Mouse (Mus musculus) limb, embryonic 14.5 days (tissue): ENCODE measurements at regions not wholly inside any gene's neighbourhood (a gene's known extent, or its start where the extent isn't known, plus 50 kb on each side); places are given as distances from the start of the nearest gene placed in this dataset.

Experiments
- ATAC-seq: fragments of 200-750 bp; cut with Nextera tagmentation; 2 replicates; pipeline ENCODE4 v1.8.0; 2017; ENCODE audit warnings: low read depth, moderate number of reproducible peaks, moderate TSS enrichment; ENCODE audit not compliant: low FRiP score
- DNase-seq: peaks from one replicate; pipeline ENCODE4 v3.0.0-alpha.2; 2015; ENCODE audit warnings: low spot score
- H3K27ac ChIP-seq: fragments of 300-500 bp; sonication (generic); replicated peaks from 2 replicates; pipeline ENCODE4 v1.5.1; 2014; ENCODE audit warnings: low read depth, mild to moderate bottlenecking, low read length, moderate library complexity, mixed read lengths
- H3K27me3 ChIP-seq: fragments of 300-500 bp; sonication (generic); 2 replicates; pipeline ENCODE4 v1.6.1; 2014; ENCODE audit warnings: low read length, mixed read lengths; ENCODE audit not compliant: control insufficient read depth, insufficient read depth
- H3K36me3 ChIP-seq: fragments of 300-500 bp; sonication (generic); 2 replicates; pipeline ENCODE4 v1.6.1; 2014; ENCODE audit warnings: mild to moderate bottlenecking, low read length, moderate library complexity, mixed read lengths; ENCODE audit not compliant: control insufficient read depth, insufficient read depth
- H3K4me1 ChIP-seq: fragments of 300-500 bp; sonication (generic); 2 replicates; pipeline ENCODE4 v1.6.1; 2014; ENCODE audit warnings: antibody characterized with exemption, low read length, mixed read lengths; ENCODE audit not compliant: control insufficient read depth, insufficient read depth
- H3K4me2 ChIP-seq: fragments of 300-500 bp; sonication (generic); replicated peaks from 2 replicates; pipeline ENCODE4 v1.6.1; 2014; ENCODE audit warnings: low read depth, mild to moderate bottlenecking, low read length, moderate library complexity; ENCODE audit not compliant: severe bottlenecking
- H3K4me3 ChIP-seq: fragments of 300-500 bp; sonication (generic); replicated peaks from 2 replicates; pipeline ENCODE4 v1.5.1; 2014; ENCODE audit warnings: low read length
- H3K9ac ChIP-seq: fragments of 300-500 bp; sonication (generic); 2 replicates; pipeline ENCODE4 v1.6.1; 2014; ENCODE audit warnings: mild to moderate bottlenecking, low read depth, low read length, moderate library complexity; ENCODE audit not compliant: severe bottlenecking
- H3K9me3 ChIP-seq: fragments of 300-500 bp; sonication (generic); 2 replicates; pipeline ENCODE4 v1.6.1; 2016; ENCODE audit warnings: low read length; ENCODE audit not compliant: control insufficient read depth
- POLR2A ChIP-seq: fragments of 200-500 bp; IDR thresholded peaks from 2 replicates; pipeline ENCODE4 v1.8.0; 2012; ENCODE audit warnings: inconsistent platforms, mild to moderate bottlenecking, moderate library complexity, borderline replicate concordance; ENCODE audit not compliant: insufficient read depth, insufficient read length; ENCODE audit errors: extremely low read depth
- WGBS: fragments of 180-500 bp; shearing (Covaris S2); extraction: QIAGEN DNeasy Blood & Tissue Kit; methylation state at CpG from one replicate; pipeline ENCODE4 v1.1.7; 2014; 5-methylcytosine and 5-hydroxymethylcytosine counted together

GRCm38 (mm10) chr1:63850262-63850661 is 81.2 kb upstream of the 4933402D24Rik start:
- Histone ChIP-seq H3K9me3 (no peaks in the 10 kb centered on the region), H3K9ac (no peak overlapping the region), H3K27me3 (no peaks in the 10 kb centered on the region), H3K4me3 (no peak overlapping the region), H3K27ac (no peak overlapping the region), H3K4me1 (no peaks in the 10 kb centered on the region), H3K4me2 (no peak overlapping the region), H3K36me3 (no peaks in the 10 kb centered on the region)
- ATAC-seq (no peak), DNase-seq (no peak)
- WGBS: 80% methylated on average over 3 of the region's 3 CpGs
- no peak for TF ChIP-seq POLR2A

GRCm38 (mm10) chr1:63828174-63828844 is 59.2 kb upstream of the 4933402D24Rik start:
- Histone ChIP-seq H3K4me2 (no peak overlapping the region), H3K27me3 (no peaks in the 10 kb centered on the region), H3K9ac (no peak overlapping the region), H3K4me1 (no peaks in the 10 kb centered on the region), H3K36me3 (no peaks in the 10 kb centered on the region), H3K9me3 (no peaks in the 10 kb centered on the region), H3K4me3 (no peak overlapping the region), H3K27ac (no peak overlapping the region)
- no peak for TF ChIP-seq POLR2A
- DNase-seq (no peak), ATAC-seq (no peak)
- 91% methylated on average over 5 of the region's 5 CpGs for WGBS

- peak; percentile 2 for DNase-seq
These were observed 51.7 kb upstream of the 4933402D24Rik start for GRCm38 (mm10) chr1:63820614-63821270.

GRCm38 (mm10) chr1:63819536-63820254 is 50.6 kb upstream of the 4933402D24Rik start:
- Histone ChIP-seq H3K9ac (no peak overlapping the region), H3K4me1 (no peaks in the 10 kb centered on the region; the same call in 1 of the 2 replicates), H3K27ac (0 out of 2 replicates have a peak overlapping the region, but pooled peaks have one; percentile 43), H3K4me3 (no peak overlapping the region), H3K36me3 (no peaks in the 10 kb centered on the region), H3K9me3 (no peaks in the 10 kb centered on the region), H3K27me3 (no peaks in the 10 kb centered on the region), H3K4me2 (no peak overlapping the region)
- WGBS: 43% methylated on average over 11 of the region's 11 CpGs
- no peak for TF ChIP-seq POLR2A
- peak; percentile 11 for DNase-seq
- ATAC-seq: no peak

More at GRCm38 (mm10) chr1:63820614-63821270, 51.7 kb upstream of the 4933402D24Rik start:
- H3K4me2 ChIP-seq: no peak overlapping the region
- peak; percentile 44; the same call in 1 of the 2 replicates for ATAC-seq
- no peaks in the 10 kb centered on the region for H3K9me3 ChIP-seq
- WGBS: 53% methylated on average over 4 of the region's 4 CpGs
- TF ChIP-seq POLR2A: no peak
- no peaks in the 10 kb centered on the region for H3K27me3 ChIP-seq
- no peaks in the 10 kb centered on the region for H3K36me3 ChIP-seq
- no peak overlapping the region for H3K4me3 ChIP-seq
- no peak overlapping the region; the same call in 1 of the 2 replicates for H3K27ac ChIP-seq
- no peaks in the 10 kb centered on the region; the same call in 1 of the 2 replicates for H3K4me1 ChIP-seq
- H3K9ac ChIP-seq: no peak overlapping the region
